Mouse (Mus musculus) kidney, embryonic 14.5 days (tissue): Measurements from ENCODE around the gene Zdhhc22. TPM values are rescaled to one million over a fixed set of nuclear protein-coding genes. Genes with fewer than 3 reads are reported as not detected.

Source experiments
- microRNA-seq: library from miRNA; unstranded; fragments of <30 nt; microRNA quantifications from one replicate; pipeline ENCODE4, GENCODE M21; 2016
- polyA plus RNA-seq: library from polyadenylated mRNA; unstranded; fragments of >200 nt; fragmentation: Nextera tagmentation; extraction: Ambion mirVana; gene quantifications from 2 replicates; pipeline ENCODE4 v1.2.1, GENCODE M21; 2014

The Zdhhc22 gene
- polyA plus RNA-seq, 1 experiment from 2014 or later, result not detected

Small RNA genes within 50 kb of the gene (microRNA-seq; reads per million reads assigned to microRNA genes)
- gene Gm25847, result not detected

Other genes with a start within 250 kb of the Zdhhc22 start
- 25.8 and 34.8 TPM in 2 replicates for gene Irf2bpl, start 105.6 kb downstream of the Zdhhc22 start, polyA plus RNA-seq
- gene Cipc, start 43.4 kb downstream of the Zdhhc22 start, polyA plus RNA-seq, result 12.6 and 30.4 TPM in 2 replicates
- gene Tmem63c, start 30.9 kb upstream of the Zdhhc22 start, polyA plus RNA-seq, result 0.08 TPM in 1 of 2 replicates, not detected in the other
- gene Ngb, start 112.1 kb upstream of the Zdhhc22 start, polyA plus RNA-seq, result 0.14 and 0.43 TPM in 2 replicates
- 41.6 and 44.8 TPM in 2 replicates for gene Gstz1, start 156.7 kb upstream of the Zdhhc22 start, polyA plus RNA-seq
- gene Pomt2, start 157.5 kb upstream of the Zdhhc22 start, polyA plus RNA-seq, result 14.4 and 21.2 TPM in 2 replicates
- gene Samd15, start 209.3 kb upstream of the Zdhhc22 start, polyA plus RNA-seq, result 1.1 and 1.2 TPM in 2 replicates
- 2.0 and 2.9 TPM in 2 replicates for gene Tmed8, start 210.0 kb upstream of the Zdhhc22 start, polyA plus RNA-seq
- 0.33 and 0.69 TPM in 2 replicates for gene Noxred1, start 248.3 kb upstream of the Zdhhc22 start, polyA plus RNA-seq